Mouse (Mus musculus): Measurements from ENCODE around the gene Olr1.

The Olr1 gene

GRCm38 (mm10) chr6:129507024-129507423, at the start of gene Olr1:
Gene Olr1, minus strand, starts transcription at chr6:129507165.
- no peak for DNase-seq (ENCODE audit: low read depth, low spot score)

- no peak for DNase-seq (ENCODE audit: low read depth, low spot score)
Observed at GRCm38 (mm10) chr6:129548009-129548408, 41.0 kb upstream of the Olr1 start.

GRCm38 (mm10) chr6:129547277-129547676, 40.3 kb upstream of the Olr1 start:
- no peak for DNase-seq (ENCODE audit: low read depth, low spot score)

GRCm38 (mm10) chr6:129543709-129544606, 37.0 kb upstream of the Olr1 start:
- DNase-seq (ENCODE audit: low read depth, low spot score), result peak; percentile 73

GRCm38 (mm10) chr6:129542540-129542939, 35.6 kb upstream of the Olr1 start:
- no peak for DNase-seq (ENCODE audit: low read depth, low spot score)

GRCm38 (mm10) chr6:129541931-129542330, 35.0 kb upstream of the Olr1 start:
- no peak for DNase-seq (ENCODE audit: low read depth, low spot score)

- DNase-seq (ENCODE audit: low read depth, low spot score), result no peak
Observed at GRCm38 (mm10) chr6:129538555-129538954, 31.6 kb upstream of the Olr1 start.

GRCm38 (mm10) chr6:129535723-129536122, 28.8 kb upstream of the Olr1 start:
- DNase-seq (ENCODE audit: low read depth, low spot score), result no peak

GRCm38 (mm10) chr6:129534627-129535190, 27.7 kb upstream of the Olr1 start:
- DNase-seq (ENCODE audit: low read depth, low spot score), result no peak

- DNase-seq (ENCODE audit: low read depth, low spot score), result peak; percentile 46
Observed at GRCm38 (mm10) chr6:129534057-129534456, 27.1 kb upstream of the Olr1 start.

GRCm38 (mm10) chr6:129532942-129533860, 26.2 kb upstream of the Olr1 start, which contains the start of gene Gabarapl1:
Gene Gabarapl1, plus strand, starts transcription at chr6:129533160.
- peak; percentile 75 for DNase-seq (ENCODE audit: low read depth, low spot score)

- peak; percentile 41 for DNase-seq (ENCODE audit: low read depth, low spot score)
Observed at GRCm38 (mm10) chr6:129532556-129532941, 25.6 kb upstream of the Olr1 start.

GRCm38 (mm10) chr6:129530261-129530660, 23.3 kb upstream of the Olr1 start:
- DNase-seq (ENCODE audit: low read depth, low spot score), result no peak

- no peak for DNase-seq (ENCODE audit: low read depth, low spot score)
Observed at GRCm38 (mm10) chr6:129529605-129530004, 22.6 kb upstream of the Olr1 start.

- DNase-seq (ENCODE audit: low read depth, low spot score), result no peak
Observed at GRCm38 (mm10) chr6:129527416-129527815, 20.5 kb upstream of the Olr1 start.

- DNase-seq (ENCODE audit: low read depth, low spot score), result no peak
Observed at GRCm38 (mm10) chr6:129526069-129526468, 19.1 kb upstream of the Olr1 start.

- peak; percentile 57 for DNase-seq (ENCODE audit: low read depth, low spot score)
Observed at GRCm38 (mm10) chr6:129517752-129518408, 10.9 kb upstream of the Olr1 start.

GRCm38 (mm10) chr6:129516388-129516787, 9.4 kb upstream of the Olr1 start:
- DNase-seq (ENCODE audit: low read depth, low spot score), result no peak

- DNase-seq (ENCODE audit: low read depth, low spot score), result no peak
Observed at GRCm38 (mm10) chr6:129515068-129515467, 8.1 kb upstream of the Olr1 start.

- no peak for DNase-seq (ENCODE audit: low read depth, low spot score)
Observed at GRCm38 (mm10) chr6:129514376-129514775, 7.4 kb upstream of the Olr1 start.

- no peak for DNase-seq (ENCODE audit: low read depth, low spot score)
Observed at GRCm38 (mm10) chr6:129513409-129513808, 6.4 kb upstream of the Olr1 start.
